Mouse (Mus musculus): ENCODE measurements at regions not wholly inside any gene's neighbourhood (a gene's known extent, or its start where the extent isn't known, plus 50 kb on each side); places are given as distances from the start of the nearest gene placed in this dataset.

DNA sequence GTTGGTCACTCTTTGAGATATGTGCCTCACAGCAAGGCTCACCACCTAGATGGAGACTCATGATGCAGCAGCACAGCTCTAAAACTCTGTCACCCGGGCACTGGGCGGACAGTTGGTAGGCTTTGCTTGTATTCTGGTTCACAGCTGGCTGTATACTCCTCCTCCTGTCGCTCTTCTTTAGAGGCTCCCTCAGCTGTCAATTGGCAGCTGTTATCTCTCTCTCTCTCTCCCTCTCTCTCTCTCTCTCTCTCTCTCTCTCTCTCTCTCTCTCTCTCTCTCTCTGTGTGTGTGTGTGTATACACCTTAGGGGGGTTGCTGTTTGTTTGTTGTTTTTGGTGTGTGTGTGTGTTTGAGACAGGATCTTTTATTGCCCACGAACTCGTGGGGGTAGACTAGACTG is 66.3 kb upstream of the Laptm4a start:
- Histone ChIP-seq H3K27ac (no peak overlapping the region), H3K9ac (replicated peaks; ENCODE audit: low read length) (no peak overlapping the region), H3K9me3 (ENCODE audit: low read length) (no peaks in the 10 kb centered on the region), H3K4me2 (ENCODE audit: low read depth, low read length) (no peak overlapping the region), H3K36me3 (ENCODE audit: insufficient read depth, low read length) (no peaks in the 10 kb centered on the region), H3K4me3 (ENCODE audit: low read length) (no peak overlapping the region), H3K27me3 (ENCODE audit: insufficient read depth, low read length) (no peaks in the 10 kb centered on the region), H3K4me1 (ENCODE audit: insufficient read depth, low read length) (no peaks in the 10 kb centered on the region)
- WGBS: 69% methylated on average over 5 of the region's 5 CpGs
- DNase-seq (ENCODE audit: low spot score) (no peak), ATAC-seq (no peak)
- no peak for TF ChIP-seq CTCF (IDR thresholded peaks at IDR 0.05; ENCODE audit: low read depth)

- H3K27ac ChIP-seq: no peak overlapping the region
- DNase-seq (ENCODE audit: low spot score) (no peak), ATAC-seq (no peak)
- WGBS: 56% methylated on average over 1 of the region's 1 CpGs
- H3K4me2 ChIP-seq (ENCODE audit: low read depth, low read length): no peak overlapping the region
- no peaks in the 10 kb centered on the region for H3K36me3 ChIP-seq (ENCODE audit: insufficient read depth, low read length)
- no peak overlapping the region for H3K9ac ChIP-seq (replicated peaks; ENCODE audit: low read length)
- no peak for TF ChIP-seq CTCF (IDR thresholded peaks at IDR 0.05; ENCODE audit: low read depth)
- no peak overlapping the region for H3K4me3 ChIP-seq (ENCODE audit: low read length)
- no peaks in the 10 kb centered on the region for H3K4me1 ChIP-seq (ENCODE audit: insufficient read depth, low read length)
- H3K27me3 ChIP-seq (ENCODE audit: insufficient read depth, low read length): no peaks in the 10 kb centered on the region
- H3K9me3 ChIP-seq (ENCODE audit: low read length): no peaks in the 10 kb centered on the region
Observed at GRCm38 (mm10) chr12:8856051-8856543, 65.4 kb upstream of the Laptm4a start.

- H3K9ac ChIP-seq (replicated peaks; ENCODE audit: low read length): no peak overlapping the region
- TF ChIP-seq CTCF (IDR thresholded peaks at IDR 0.05; ENCODE audit: low read depth): no peak
- H3K4me1 ChIP-seq (ENCODE audit: insufficient read depth, low read length): no peaks in the 10 kb centered on the region
- H3K36me3 ChIP-seq (ENCODE audit: insufficient read depth, low read length): no peaks in the 10 kb centered on the region
- H3K27ac ChIP-seq: no peak overlapping the region
- H3K4me2 ChIP-seq (ENCODE audit: low read depth, low read length): no peak overlapping the region
- no peaks in the 10 kb centered on the region for H3K27me3 ChIP-seq (ENCODE audit: insufficient read depth, low read length)
- 52% methylated on average over 8 of the region's 8 CpGs for WGBS
- H3K4me3 ChIP-seq (ENCODE audit: low read length): no peak overlapping the region
- no peaks in the 10 kb centered on the region for H3K9me3 ChIP-seq (ENCODE audit: low read length)
- ATAC-seq: no peak
- no peak for DNase-seq (ENCODE audit: low spot score)
Observed at GRCm38 (mm10) chr12:8857308-8857707, 64.2 kb upstream of the Laptm4a start.

DNA sequence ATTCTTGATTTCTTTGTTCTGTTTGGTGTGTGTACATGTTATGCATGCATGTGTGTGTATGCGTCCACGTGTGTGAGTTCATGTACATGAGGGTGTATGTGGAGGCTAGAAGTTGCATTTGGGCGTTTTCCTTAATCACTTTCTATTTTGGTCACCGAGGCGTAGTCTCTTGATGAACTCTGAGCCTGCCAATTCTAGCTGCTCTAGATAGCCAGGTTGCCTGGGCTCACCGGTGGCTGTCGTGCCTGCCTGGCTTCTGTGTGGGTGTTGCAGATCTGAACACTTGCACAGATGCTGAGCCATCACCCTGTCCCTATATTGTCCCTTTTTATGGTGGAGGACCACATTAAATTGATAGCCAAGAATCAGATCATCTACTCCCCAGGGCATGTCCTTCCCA is 62.7 kb upstream of the Laptm4a start:
- 76% methylated on average over 7 of the region's 7 CpGs for WGBS
- no peak overlapping the region for H3K9ac ChIP-seq (replicated peaks; ENCODE audit: low read length)
- no peak overlapping the region for H3K4me2 ChIP-seq (ENCODE audit: low read depth, low read length)
- no peaks in the 10 kb centered on the region for H3K36me3 ChIP-seq (ENCODE audit: insufficient read depth, low read length)
- H3K27me3 ChIP-seq (ENCODE audit: insufficient read depth, low read length): no peaks in the 10 kb centered on the region
- H3K4me1 ChIP-seq (ENCODE audit: insufficient read depth, low read length): no peaks in the 10 kb centered on the region
- no peak overlapping the region for H3K4me3 ChIP-seq (ENCODE audit: low read length)
- ATAC-seq (no peak), DNase-seq (ENCODE audit: low spot score) (no peak)
- H3K27ac ChIP-seq: no peak overlapping the region
- H3K9me3 ChIP-seq (ENCODE audit: low read length): no peaks in the 10 kb centered on the region
- no peak for TF ChIP-seq CTCF (IDR thresholded peaks at IDR 0.05; ENCODE audit: low read depth)

DNA sequence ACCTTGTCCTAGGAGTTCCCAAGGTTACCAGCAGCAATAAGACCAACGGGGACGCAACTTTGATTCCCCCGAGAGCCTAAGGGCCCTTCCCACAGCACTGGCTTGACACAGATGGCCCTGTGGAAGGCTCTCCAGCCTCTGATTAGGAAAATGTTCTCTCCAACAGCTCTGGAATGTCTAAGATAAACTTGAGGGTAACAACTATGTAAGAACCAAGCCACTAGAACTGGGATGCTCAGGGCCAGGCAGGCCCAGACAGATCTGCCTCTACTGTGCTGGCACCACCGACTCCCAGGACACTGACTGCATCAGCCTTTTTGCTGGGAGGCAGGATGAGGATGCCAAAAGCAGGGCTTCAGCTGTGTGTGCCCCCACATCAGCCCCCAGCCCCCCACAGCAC is 61.9 kb upstream of the Laptm4a start:
- no peak for DNase-seq (ENCODE audit: low spot score)
- 79% methylated on average over 4 of the region's 4 CpGs for WGBS
- Histone ChIP-seq H3K9me3 (ENCODE audit: low read length) (no peaks in the 10 kb centered on the region), H3K4me2 (ENCODE audit: low read depth, low read length) (no peak overlapping the region), H3K4me1 (ENCODE audit: insufficient read depth, low read length) (no peaks in the 10 kb centered on the region), H3K27me3 (ENCODE audit: insufficient read depth, low read length) (no peaks in the 10 kb centered on the region), H3K36me3 (ENCODE audit: insufficient read depth, low read length) (no peaks in the 10 kb centered on the region), H3K4me3 (ENCODE audit: low read length) (no peak overlapping the region), H3K27ac (no peak overlapping the region), H3K9ac (replicated peaks; ENCODE audit: low read length) (no peak overlapping the region)
- no peak for TF ChIP-seq CTCF (IDR thresholded peaks at IDR 0.05; ENCODE audit: low read depth)
- no peak for ATAC-seq

- no peak for TF ChIP-seq CTCF (IDR thresholded peaks at IDR 0.05; ENCODE audit: low read depth)
- ATAC-seq: no peak
- DNase-seq (ENCODE audit: low spot score): no peak
- Histone ChIP-seq H3K9ac (replicated peaks; ENCODE audit: low read length) (no peak overlapping the region), H3K27ac (no peak overlapping the region), H3K4me1 (ENCODE audit: insufficient read depth, low read length) (no peaks in the 10 kb centered on the region), H3K27me3 (ENCODE audit: insufficient read depth, low read length) (no peaks in the 10 kb centered on the region), H3K36me3 (ENCODE audit: insufficient read depth, low read length) (no peaks in the 10 kb centered on the region), H3K4me2 (ENCODE audit: low read depth, low read length) (no peak overlapping the region), H3K9me3 (ENCODE audit: low read length) (no peaks in the 10 kb centered on the region), H3K4me3 (ENCODE audit: low read length) (no peak overlapping the region)
- 75% methylated on average over 3 of the region's 3 CpGs for WGBS
Observed at GRCm38 (mm10) chr12:8864830-8865229, 56.6 kb upstream of the Laptm4a start.

- no peaks in the 10 kb centered on the region for H3K36me3 ChIP-seq (ENCODE audit: insufficient read depth, low read length)
- H3K9ac ChIP-seq (replicated peaks; ENCODE audit: low read length): no peak overlapping the region
- DNase-seq (ENCODE audit: low spot score): no peak
- H3K4me2 ChIP-seq (ENCODE audit: low read depth, low read length): no peak overlapping the region
- H3K27me3 ChIP-seq (ENCODE audit: insufficient read depth, low read length): no peaks in the 10 kb centered on the region
- no peaks in the 10 kb centered on the region for H3K9me3 ChIP-seq (ENCODE audit: low read length)
- 46% methylated on average over 1 of the region's 1 CpGs for WGBS
- H3K4me3 ChIP-seq (ENCODE audit: low read length): no peak overlapping the region
- ATAC-seq: no peak
- no peak for TF ChIP-seq CTCF (IDR thresholded peaks at IDR 0.05; ENCODE audit: low read depth)
- H3K4me1 ChIP-seq (ENCODE audit: insufficient read depth, low read length): no peaks in the 10 kb centered on the region
- no peak overlapping the region for H3K27ac ChIP-seq
Observed at GRCm38 (mm10) chr12:8865250-8865649, 56.2 kb upstream of the Laptm4a start.
